Mouse (Mus musculus) telencephalon, adult 2 months (tissue): Measurements from ENCODE around the gene Pqlc3.
A peak's percentile ranks its signal among the peaks of the same experiment; 100 is the strongest.
"Not testable (repeated sequence)": the region's sequence is repeated elsewhere in the genome, so short reads cannot be mapped to it uniquely, and the experiment has no call there.

Experiments used
- DNase-seq: peaks from one replicate; pipeline ENCODE4 v3.0.0-alpha.2; 2011; ENCODE audit warnings: low read depth, low spot score

The Pqlc3 gene

DNA sequence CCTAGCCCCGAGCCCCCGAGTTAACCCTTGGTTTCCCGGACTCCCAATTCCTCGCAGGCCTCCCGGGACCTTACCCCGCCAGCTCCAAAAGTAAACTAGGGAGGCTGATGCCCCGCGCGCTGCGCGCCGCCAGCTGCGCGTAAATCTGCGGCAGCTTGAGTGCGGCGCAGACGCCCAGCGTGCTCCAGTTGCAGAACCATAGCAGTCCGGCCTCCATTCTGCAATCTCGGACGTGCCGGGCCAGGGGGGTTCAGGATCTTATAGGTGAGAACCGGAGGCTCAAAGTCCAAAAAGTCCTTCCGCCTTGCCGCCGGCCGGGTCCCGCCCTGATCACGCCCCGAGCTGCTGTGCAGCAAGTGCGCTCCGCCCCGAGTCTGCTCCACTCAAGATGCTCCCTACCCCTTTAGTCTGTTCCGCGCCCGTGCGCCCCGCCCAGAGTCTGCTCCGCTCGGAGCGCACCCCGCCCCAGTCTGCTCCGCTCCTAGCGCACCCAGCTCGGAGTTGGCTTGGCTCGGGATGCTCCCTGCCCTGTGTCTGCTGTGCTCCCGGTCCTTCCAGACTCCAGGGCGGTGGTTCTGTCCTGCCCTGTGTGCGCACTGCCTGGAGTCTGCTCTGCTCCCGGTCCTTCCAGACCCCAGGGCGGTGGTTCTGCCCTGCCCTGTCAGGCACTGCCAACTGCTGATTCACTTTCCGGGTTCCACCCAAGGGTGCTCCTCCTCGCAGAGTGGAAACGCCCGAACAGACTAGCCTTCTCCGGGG, at the start of gene Pqlc3:
Gene Pqlc3 (minus strand): TSS at position 670 of the 759 bp plus-strand sequence.
- peak; percentile 31 for DNase-seq

DNA sequence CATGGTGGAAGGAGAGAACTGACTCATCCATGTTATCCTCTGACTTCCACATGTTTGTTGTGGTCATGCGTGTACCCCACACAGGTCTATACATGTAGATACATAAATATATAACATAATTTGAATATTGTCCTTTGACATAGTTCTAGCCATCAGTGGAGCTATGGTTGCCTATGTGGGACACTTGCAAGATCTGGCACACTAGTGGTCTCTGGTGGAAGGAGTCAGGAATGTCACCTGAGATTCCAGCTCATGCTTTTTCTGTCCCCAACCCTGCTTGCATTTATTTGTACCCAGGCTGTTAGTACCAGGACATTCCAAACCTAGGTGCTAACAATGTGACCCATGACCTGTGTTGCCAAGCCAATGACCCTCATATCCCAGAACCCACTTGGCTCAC, 49.6 kb upstream of the Pqlc3 start:
- no peak for DNase-seq

DNA sequence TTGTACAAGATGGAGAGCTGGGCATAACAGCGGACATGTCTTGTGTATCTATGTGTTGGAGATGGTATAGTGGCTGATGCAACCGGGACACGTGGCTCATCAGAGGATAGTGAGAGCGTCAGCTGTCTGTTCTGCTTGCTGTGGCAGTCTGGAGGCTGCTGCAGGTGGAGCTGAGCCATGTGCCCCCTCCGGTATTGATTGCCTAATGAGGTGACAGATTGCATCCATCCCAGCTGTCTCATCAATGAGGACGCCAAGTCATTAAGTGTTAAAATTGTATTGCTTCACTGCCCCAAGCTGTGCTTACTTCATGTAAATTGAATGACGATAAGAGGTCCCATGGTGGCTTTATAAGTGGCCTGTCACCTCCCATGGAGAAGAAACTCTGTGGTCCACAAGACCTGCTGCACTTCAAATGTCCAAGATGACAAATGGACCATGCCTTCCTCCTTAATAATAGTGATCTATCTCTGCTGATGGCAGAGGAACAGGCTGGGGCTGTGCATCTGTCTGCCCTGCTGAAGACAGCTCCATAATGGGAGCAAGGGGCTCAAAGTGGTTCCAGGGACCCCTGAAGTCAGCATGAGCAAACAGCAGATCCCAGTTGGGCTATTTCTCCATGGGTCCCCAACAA, 48.9 kb upstream of the Pqlc3 start:
- no peak for DNase-seq

GRCm38 (mm10) chr12:17043311-17043710, 43.1 kb upstream of the Pqlc3 start:
- DNase-seq, result no peak

DNA sequence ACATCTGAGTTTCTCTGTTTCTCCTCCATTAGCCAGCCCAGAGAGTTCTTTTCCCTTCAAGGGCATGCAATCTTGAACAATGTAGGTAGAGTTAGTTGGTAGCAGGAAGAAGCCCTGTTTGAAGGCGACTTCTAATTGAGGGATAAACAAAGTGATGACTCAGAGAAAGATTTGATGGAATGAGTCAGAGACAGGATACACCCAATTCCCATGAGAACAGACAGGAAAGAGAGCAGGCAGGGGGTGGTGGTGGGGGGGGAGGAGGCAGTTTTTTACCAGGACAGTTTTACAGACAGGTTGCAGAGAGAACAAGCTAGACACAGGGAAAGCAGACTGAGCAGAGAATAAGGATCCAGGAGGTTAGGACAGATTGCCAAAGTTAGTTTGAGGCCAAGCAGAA, 40.4 kb upstream of the Pqlc3 start:
- no peak for DNase-seq

- DNase-seq, result no peak
Measured at GRCm38 (mm10) chr12:17039415-17039814, 39.2 kb upstream of the Pqlc3 start.

DNA sequence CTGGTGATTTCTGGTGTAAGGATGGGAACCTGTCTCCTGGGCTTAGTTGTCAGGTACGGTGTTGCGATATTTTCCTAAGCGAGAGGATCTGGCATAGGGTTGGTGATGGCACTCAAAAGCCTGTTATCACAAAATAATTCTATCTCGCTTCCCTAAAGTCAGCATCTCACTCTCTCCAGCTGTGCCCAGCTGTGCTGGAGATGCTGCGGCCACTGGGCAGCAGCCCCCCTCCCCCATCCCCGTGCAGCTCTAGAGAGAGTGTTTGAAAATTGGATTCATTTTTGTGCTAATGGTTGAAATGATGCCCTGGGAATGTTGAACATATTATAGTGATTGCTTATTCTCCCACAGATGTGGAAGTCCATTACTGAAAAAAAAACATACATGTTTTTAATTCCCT, 38.0 kb upstream of the Pqlc3 start:
- no peak for DNase-seq

- DNase-seq, result peak; percentile 58
Measured at GRCm38 (mm10) chr12:17037053-17037610, 36.9 kb upstream of the Pqlc3 start.

DNA sequence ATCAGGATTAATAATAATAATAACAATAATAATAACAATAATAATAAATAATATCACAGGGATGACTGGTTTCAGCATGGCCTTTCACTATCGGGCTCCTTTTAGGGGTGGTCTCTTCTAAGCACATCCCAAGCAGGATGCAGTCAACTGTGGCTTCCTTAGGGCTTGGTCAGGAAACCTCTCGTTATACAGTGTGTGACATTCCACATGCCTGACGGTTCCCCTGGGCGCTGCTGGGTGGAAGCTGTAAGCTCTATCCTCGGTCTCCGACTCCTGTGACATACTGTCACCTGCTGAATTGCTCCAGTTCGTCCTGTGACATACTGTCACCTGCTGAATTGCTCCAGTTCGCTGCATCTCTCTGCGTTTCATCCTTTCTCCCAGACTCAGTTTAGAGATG, 36.3 kb upstream of the Pqlc3 start:
- no peak for DNase-seq

DNA sequence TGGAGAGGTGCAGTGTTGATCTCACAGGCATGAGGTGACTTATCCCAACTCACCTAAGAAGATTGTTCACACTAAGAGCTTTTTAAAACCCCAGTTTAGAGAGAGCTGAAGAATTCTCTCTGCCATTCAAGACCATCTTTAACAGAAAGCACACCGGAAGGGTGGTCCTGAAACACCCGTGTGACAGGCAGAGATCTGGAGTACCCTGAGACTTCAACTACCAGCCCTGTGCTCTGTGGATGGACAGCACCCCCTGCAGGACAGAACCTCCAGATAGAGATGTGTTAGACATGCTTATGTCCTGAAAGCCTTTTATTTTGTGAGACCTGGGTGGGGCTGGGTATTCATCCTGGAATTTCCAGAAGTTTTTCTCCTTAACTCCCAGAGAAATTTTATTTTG, 34.9 kb upstream of the Pqlc3 start:
- DNase-seq, result no peak

- DNase-seq, result no peak
Measured at GRCm38 (mm10) chr12:17034671-17035070, 34.5 kb upstream of the Pqlc3 start.

GRCm38 (mm10) chr12:17033464-17033841, 33.2 kb upstream of the Pqlc3 start:
- DNase-seq, result no peak

DNA sequence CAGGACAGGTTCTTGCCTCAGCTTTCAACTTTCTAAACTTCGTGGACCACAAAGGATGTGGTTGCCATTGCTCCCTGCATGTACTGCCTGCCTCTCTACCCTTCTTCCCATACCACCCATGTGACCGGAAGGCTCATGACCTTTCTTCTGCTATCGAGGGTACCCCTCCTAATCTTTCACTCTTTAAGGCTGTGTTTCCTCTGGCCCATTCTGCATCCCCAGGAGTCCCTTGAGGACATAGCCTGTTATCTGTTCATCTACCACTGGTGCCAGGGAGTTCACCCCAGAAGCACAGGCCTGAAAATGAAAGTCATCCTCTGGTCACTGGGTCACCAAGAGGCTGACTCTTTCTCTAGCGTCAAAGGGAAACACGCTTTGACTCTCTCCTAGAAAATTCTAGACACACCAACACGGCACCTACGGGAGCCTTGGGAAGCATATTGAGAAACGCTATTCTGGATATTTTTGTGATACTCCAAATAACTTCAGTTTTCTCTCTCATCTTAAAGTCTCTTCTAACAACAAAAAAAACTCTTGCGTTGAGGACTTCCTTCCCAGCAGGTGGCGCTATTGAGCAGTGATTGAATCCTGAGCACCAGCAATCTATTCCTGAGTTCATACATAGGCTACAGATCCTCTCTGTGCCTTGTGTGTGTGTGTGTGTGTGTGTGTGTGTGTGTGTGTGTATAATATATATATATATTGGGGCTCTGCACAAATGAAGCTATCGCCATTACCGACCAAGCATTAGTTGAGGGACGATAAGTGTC, 32.7 kb upstream of the Pqlc3 start:
- DNase-seq, result peak; percentile 74

DNA sequence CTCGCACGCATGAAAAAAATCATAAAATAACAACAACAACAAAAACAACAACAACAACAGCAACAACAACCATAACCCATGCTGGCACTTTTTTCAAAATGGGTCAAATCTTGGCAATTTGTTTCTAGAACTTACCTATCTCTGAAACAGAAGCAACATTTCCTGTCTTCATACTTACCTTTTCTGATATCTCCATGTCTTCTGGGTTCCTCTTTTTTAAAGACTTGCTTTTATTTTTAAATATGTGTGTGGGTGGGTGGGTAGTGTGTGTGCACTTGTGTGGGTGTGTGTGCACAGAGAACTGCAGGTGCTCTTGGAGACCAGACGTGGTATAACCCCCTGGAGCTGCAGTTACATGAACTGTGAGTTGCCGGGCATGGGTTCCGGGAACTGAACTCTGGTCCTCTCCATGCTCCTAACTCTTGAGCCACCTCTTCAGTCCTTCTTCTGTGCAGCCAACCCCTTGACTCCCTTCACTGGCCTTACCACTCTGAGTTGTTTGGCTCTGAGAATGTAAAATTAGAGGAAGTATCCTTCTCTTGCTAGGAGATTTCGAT, 24.4 kb upstream of the Pqlc3 start:
- DNase-seq, result no peak

DNA sequence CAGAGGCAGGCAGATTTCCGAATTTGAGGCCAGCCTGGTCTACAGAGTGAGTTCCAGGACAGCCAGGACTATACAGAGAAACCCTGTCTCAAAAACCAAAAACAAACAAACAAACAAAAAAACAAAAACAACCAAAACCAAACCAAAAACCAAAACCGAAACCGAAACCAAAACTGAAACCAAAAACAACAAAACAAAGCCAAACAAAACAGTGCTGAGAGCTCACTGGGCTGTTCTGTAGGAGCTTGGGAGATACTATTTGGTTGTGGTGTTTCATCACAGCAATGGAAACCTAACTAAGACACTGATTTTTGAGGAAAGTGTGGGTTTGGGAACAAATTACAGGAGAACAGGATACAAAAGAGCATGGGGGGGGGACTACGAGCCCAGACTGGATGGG, 21.9 kb upstream of the Pqlc3 start:
- DNase-seq, result no peak

DNA sequence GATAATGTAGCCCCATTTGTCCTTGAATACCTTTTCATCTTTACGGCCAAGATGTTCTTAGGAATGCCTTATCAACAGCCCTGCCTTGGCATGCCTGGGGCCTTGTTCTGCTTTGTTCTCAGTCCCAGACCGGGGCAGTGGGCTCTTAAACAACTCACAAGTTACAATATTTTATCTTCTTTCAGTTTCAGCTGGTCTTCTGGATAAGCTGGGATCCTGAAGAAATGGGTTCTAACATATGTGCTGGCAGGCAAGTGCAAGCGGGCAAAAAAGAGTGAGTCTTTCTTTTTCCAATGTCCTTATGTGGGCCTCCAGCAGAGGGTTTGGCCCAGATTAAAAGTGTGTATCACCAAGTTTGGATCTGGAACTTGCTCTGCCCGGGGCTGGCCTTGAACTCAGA, 20.9 kb upstream of the Pqlc3 start:
- not testable (repeated sequence) for DNase-seq

GRCm38 (mm10) chr12:17018468-17018867, 18.3 kb upstream of the Pqlc3 start:
- no peak for DNase-seq

DNA sequence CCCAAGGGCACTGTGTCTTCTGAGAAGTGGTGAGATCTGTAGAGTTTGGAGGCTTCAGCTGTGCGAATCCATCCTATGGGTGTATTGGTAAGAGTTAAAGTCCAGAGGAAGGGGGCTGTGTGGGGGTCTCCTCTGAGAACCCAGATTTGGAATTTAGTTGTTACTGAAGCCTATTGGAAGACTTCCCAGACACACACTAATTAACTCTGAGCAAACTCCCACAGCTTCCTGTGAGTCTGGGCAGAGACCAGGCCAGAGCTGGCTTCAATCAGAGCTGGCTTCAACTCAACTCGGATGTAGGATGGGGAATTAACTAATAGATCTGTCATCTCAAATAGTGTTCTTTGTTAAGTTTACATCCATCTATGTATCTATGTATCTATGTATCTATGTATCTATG, 15.5 kb upstream of the Pqlc3 start:
- DNase-seq, result no peak

DNA sequence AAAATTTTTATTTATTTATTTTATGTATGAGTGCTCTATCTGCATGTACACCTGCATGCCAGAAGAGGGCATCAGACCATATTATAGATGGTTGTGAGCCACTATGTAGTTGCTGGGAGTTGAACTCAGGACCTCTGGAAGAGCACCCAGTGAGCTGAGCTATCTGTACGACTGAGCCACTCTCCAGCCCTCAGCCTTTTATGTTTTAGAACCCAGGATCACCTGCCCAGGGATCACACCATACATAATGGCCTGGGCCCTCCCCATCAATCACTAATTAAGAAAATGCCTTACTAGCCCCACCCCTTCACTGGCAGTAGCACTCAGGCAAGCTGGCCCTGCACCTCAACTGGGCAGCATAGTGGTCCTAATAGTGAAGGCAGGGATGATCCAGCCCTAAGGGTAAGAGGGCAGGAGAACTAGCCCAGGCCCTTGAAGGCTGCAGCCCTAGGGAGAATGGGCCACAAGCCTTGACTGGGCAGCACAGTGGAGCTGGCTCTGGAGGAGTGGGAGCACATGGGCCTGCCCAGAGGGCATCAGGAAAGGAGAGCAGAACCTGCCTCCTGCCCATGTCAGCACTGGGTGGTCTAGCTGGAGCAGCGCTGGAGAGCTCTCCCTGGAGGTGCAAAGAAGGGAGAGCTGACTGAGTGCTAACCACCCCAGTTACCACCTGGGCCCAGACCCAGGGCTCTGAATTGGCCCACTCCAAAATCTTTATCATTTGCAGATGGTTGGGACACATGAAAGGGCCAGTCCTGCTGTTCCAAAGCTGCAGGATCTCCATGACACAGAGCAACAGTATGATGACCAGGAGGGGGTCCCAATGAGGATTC, 12.1 kb upstream of the Pqlc3 start:
- DNase-seq, result no peak

DNA sequence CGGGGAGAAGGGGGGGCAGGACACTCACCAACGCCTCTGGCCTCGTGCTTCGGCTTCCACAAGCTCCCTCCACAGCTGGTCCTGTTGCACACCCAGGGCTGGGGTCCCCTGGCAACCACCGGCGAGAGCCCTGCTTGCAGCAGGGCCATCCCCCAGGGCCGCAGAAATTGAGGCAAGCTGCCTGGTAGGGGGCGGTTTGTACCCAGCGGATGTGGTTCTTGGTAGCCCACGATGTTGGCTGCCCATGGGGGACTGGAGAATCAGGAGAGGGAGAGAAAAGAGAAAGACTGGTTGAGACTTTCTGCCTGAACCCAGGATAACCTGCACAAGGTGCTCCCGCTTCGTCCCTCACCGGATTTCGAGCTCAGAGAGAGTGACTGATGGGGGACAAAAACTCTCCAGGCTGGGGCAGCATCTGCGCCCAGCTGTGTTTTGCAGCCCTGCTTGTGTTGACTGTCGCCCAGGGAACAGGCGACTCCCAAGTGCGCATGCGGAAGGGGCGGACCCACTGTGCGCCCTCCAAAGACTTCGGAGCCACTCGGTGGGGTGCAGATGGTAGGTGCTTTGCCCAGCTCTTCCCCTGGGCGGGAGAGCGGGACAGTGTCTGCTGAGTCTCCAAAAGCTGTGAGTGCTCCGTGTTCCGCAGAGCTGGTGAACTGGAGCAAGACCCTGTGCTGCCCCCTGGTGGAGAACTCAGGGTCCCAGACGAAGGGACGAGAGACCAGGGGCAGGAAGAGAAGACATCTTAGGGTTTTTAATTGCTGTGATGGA, 11.1 kb upstream of the Pqlc3 start, which contains the start of gene 2410004P03Rik:
Gene 2410004P03Rik (minus strand): TSS at position 628 of the 771 bp plus-strand sequence.
- no peak for DNase-seq
